Mouse (Mus musculus) right cerebral cortex, postnatal 25 days (tissue): ENCODE measurements around the gene Def6.

Experiments
- DNase-seq: peaks from one replicate; pipeline ENCODE4 v3.0.0; 2022

Def6 gene

GRCm38 (mm10) chr17:28244214-28244613 is 36.6 kb downstream of the Def6 start:
- no peak for DNase-seq

- DNase-seq, result no peak
Observed at GRCm38 (mm10) chr17:28244714-28245113, 37.1 kb downstream of the Def6 start.

- no peak for DNase-seq
Observed at GRCm38 (mm10) chr17:28246640-28247039, 39.1 kb downstream of the Def6 start.

GRCm38 (mm10) chr17:28247613-28248012 is 40.0 kb downstream of the Def6 start:
- DNase-seq, result peak; percentile 36

GRCm38 (mm10) chr17:28249062-28249461 is 41.5 kb downstream of the Def6 start:
- DNase-seq, result no peak

- no peak for DNase-seq
Observed at GRCm38 (mm10) chr17:28251579-28252280, 44.2 kb downstream of the Def6 start.

- DNase-seq, result no peak
Observed at GRCm38 (mm10) chr17:28252281-28252648, 44.7 kb downstream of the Def6 start.

- DNase-seq, result no peak
Observed at GRCm38 (mm10) chr17:28253216-28253615, 45.6 kb downstream of the Def6 start.

GRCm38 (mm10) chr17:28254804-28255203 is 47.2 kb downstream of the Def6 start:
- no peak for DNase-seq

GRCm38 (mm10) chr17:28255651-28256050 is 48.1 kb downstream of the Def6 start:
- no peak for DNase-seq

GRCm38 (mm10) chr17:28256651-28257328 is 49.2 kb downstream of the Def6 start:
- no peak for DNase-seq

- no peak for DNase-seq
Observed at GRCm38 (mm10) chr17:28258325-28258724, 50.7 kb downstream of the Def6 start.

- no peak for DNase-seq
Observed at GRCm38 (mm10) chr17:28259890-28260542, 52.4 kb downstream of the Def6 start.

GRCm38 (mm10) chr17:28260543-28260909 is 52.9 kb downstream of the Def6 start:
- no peak for DNase-seq

GRCm38 (mm10) chr17:28261795-28262194 is 54.2 kb downstream of the Def6 start:
- no peak for DNase-seq

GRCm38 (mm10) chr17:28263181-28263894 is 55.8 kb downstream of the Def6 start:
- peak; percentile 72 for DNase-seq

- no peak for DNase-seq
Observed at GRCm38 (mm10) chr17:28267251-28267650, 59.7 kb downstream of the Def6 start.

- no peak for DNase-seq
Observed at GRCm38 (mm10) chr17:28270165-28270564, 62.6 kb downstream of the Def6 start.

GRCm38 (mm10) chr17:28271537-28272266 is 64.1 kb downstream of the Def6 start:
- DNase-seq, result no peak

- no peak for DNase-seq
Observed at GRCm38 (mm10) chr17:28272281-28272680, 64.7 kb downstream of the Def6 start.

- no peak for DNase-seq
Observed at GRCm38 (mm10) chr17:28272837-28273236, 65.3 kb downstream of the Def6 start.

- DNase-seq, result no peak
Observed at GRCm38 (mm10) chr17:28274739-28275138, 67.2 kb downstream of the Def6 start.

- DNase-seq, result no peak
Observed at GRCm38 (mm10) chr17:28277226-28277625, 69.6 kb downstream of the Def6 start.
